Comparison of ENCODE assay signal across 8 mouse cellular contexts in the genomic region with DNA sequence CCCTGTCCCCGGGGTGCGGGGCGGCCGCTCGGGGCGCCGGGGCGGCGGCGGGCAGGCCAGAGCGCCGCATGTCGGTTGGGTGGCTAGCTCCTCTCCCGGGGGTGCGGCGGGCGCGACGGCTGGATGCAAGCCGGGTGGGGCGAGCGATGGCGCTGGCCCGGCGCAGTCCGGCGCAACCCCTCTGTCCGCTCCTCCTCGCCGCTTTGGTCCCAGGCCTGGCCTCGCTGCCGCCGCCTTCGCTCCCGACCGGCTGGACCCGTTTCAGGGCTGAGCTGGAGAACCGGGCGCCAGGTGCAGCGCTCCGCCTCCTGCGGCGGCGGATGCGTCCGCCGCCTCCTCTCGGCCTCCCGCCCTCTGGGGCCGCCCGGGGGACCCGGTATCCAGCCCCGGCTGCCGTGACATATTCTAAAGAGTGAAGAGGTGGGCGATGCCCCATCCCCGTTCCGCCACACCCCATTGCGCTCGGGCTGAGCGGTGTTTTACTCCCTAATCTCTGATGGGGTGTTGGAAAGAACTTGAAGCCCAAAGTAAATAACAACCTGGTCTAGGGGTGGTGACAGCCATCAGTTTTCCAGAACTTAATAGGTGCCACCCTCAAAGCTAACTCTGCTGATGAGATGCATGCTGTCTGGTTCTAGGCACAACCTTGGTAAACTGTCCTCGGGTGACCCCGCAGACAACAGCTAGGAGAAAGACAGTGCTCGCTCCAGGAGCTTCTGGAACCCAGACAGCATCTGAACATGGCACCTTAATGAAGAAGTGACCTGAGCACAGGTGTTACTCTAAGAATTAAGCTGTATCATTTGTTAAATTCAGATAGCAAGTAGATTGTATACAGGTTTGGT. TPM values are rescaled to one million over a fixed set of nuclear protein-coding genes. Genes with fewer than 3 reads are reported as not detected.
A peak's percentile ranks its signal among the peaks of the same experiment; 100 is the strongest.
DNase-seq lines count a peak whose midpoint lies in the region; ATAC-seq and TF ChIP-seq lines count a peak whose summit lies in the region.

A gene (minus strand): TSS at position 407 of the 845 bp plus-strand sequence.

- no peaks in the 10 kb centered on the region; the same call in 1 of the 2 replicates for H3K9me3 ChIP-seq in E14TG2a.4 (ENCODE audit: low read length)
- H3K9me3 ChIP-seq in forebrain, postnatal 0 days (ENCODE audit: low read length) = no peaks in the 10 kb centered on the region
- no peaks in the 10 kb centered on the region for H3K9me3 ChIP-seq in lung, embryonic 14.5 days (ENCODE audit: low read depth, low read length)
- H3K9me3 ChIP-seq in neural tube, embryonic 15.5 days (replicated peaks) = no peaks in the 10 kb centered on the region

- ATAC-seq in forebrain, postnatal 0 days = peak; percentile 79
- ATAC-seq in lung, embryonic 14.5 days (ENCODE audit: insufficient read depth) = peak; percentile 78
- peak; percentile 81 for ATAC-seq in neural tube, embryonic 15.5 days (ENCODE audit: low FRiP score)

- peak within 1 kb of the TSS; percentile 81 for H3K4me2 ChIP-seq in forebrain, postnatal 0 days (ENCODE audit: low read depth)
- peak within 1 kb of the TSS; percentile 94 for H3K4me2 ChIP-seq in lung, embryonic 14.5 days
- peak within 1 kb of the TSS; percentile 70 for H3K4me2 ChIP-seq in neural tube, embryonic 15.5 days

- peak within 1 kb of the TSS; percentile 92 for H3K27ac ChIP-seq in forebrain, postnatal 0 days (ENCODE audit: low read depth, low read length)
- H3K27ac ChIP-seq in lung, embryonic 14.5 days (ENCODE audit: low read depth) = 0 out of 2 replicates have a peak within 1 kb of the TSS, but pooled peaks have one; percentile 42
- H3K27ac ChIP-seq in neural tube, embryonic 15.5 days (replicated peaks) = peak within 1 kb of the TSS; percentile 91

- intact Hi-C loops in heart, postnatal 36 days (cut with DNase I) = loop anchor here (5.0 kb wide), 3 partner anchors 50 to 225 kb away; a partner anchor contains a TSS

- peaks cover 10% of the 10 kb centered on the region for H3K4me1 ChIP-seq in E14TG2a.4 (replicated peaks; ENCODE audit: low read depth, low read length)
- peaks cover 6% of the 10 kb centered on the region for H3K4me1 ChIP-seq in forebrain, postnatal 0 days (ENCODE audit: insufficient read depth)
- no peaks in the 10 kb centered on the region for H3K4me1 ChIP-seq in lung, embryonic 14.5 days (ENCODE audit: insufficient read depth)
- peaks cover 24% of the 10 kb centered on the region for H3K4me1 ChIP-seq in neural tube, embryonic 15.5 days

- peak within 1 kb of the TSS; percentile 95 for H3K9ac ChIP-seq in forebrain, postnatal 0 days
- H3K9ac ChIP-seq in lung, embryonic 14.5 days = peak within 1 kb of the TSS; percentile 70
- H3K9ac ChIP-seq in neural tube, embryonic 15.5 days (replicated peaks) = peak within 1 kb of the TSS; percentile 90

- TF ChIP-seq CTCF in E14TG2a.4 (conservative IDR thresholded peaks at IDR 0.05; ENCODE audit: low read length) = no peak
- TF ChIP-seq CTCF in forebrain, postnatal 0 days (IDR thresholded peaks at IDR 0.05; ENCODE audit: low read depth) = no peak
- no peak for TF ChIP-seq CTCF in lung, embryonic 14.5 days (IDR thresholded peaks at IDR 0.05; ENCODE audit: low read depth)

- H3K27me3 ChIP-seq in E14TG2a.4 (ENCODE audit: insufficient read depth, low read length) = peaks cover 57% of the 10 kb centered on the region
- no peaks in the 10 kb centered on the region for H3K27me3 ChIP-seq in forebrain, postnatal 0 days (ENCODE audit: insufficient read depth, low read length)
- H3K27me3 ChIP-seq in lung, embryonic 14.5 days (ENCODE audit: insufficient read depth, low read length) = 0 out of 2 replicates have a peak, but pooled peaks cover 8% of the 10 kb centered on the region
- no peaks in the 10 kb centered on the region for H3K27me3 ChIP-seq in neural tube, embryonic 15.5 days (replicated peaks)

- H3K4me3 ChIP-seq in E14TG2a.4 (replicated peaks; ENCODE audit: low read length) = peak within 1 kb of the TSS; percentile 87
- H3K4me3 ChIP-seq in forebrain, postnatal 0 days (ENCODE audit: low read depth, low read length) = peak within 1 kb of the TSS; percentile 93
- peak within 1 kb of the TSS; percentile 74 for H3K4me3 ChIP-seq in lung, embryonic 14.5 days (ENCODE audit: low read depth, low read length)
- peak within 1 kb of the TSS; percentile 80 for H3K4me3 ChIP-seq in neural tube, embryonic 15.5 days (replicated peaks)

- 2% methylated on average over 51 of the region's 63 CpGs for WGBS in forebrain, postnatal 0 days
- WGBS in lung, embryonic 14.5 days = 2% methylated on average over 52 of the region's 63 CpGs
- 1% methylated on average over 45 of the region's 63 CpGs for WGBS in neural tube, embryonic 15.5 days

- peak; percentile 76 for DNase-seq in cerebellum, adult 11 months
- peak; percentile 67 for DNase-seq in forebrain, postnatal 0 days
- peak; percentile 61 to 74 for DNase-seq in heart, postnatal 36 days
- DNase-seq in layer of hippocampus, adult 8-10 months (ENCODE audit: low spot score in 2 of 2) = peak in 1 of 2 experiments; percentile 39
- peak; percentile 62 for DNase-seq in lung, embryonic 14.5 days
- peak; percentile 27 for DNase-seq in testis, postnatal 14 days (ENCODE audit: low spot score)

- H3K36me3 ChIP-seq in E14TG2a.4 (ENCODE audit: insufficient read depth, low read length) = no peaks in the 10 kb centered on the region
- H3K36me3 ChIP-seq in forebrain, postnatal 0 days (ENCODE audit: insufficient read depth) = no peaks in the 10 kb centered on the region
- H3K36me3 ChIP-seq in lung, embryonic 14.5 days (ENCODE audit: insufficient read depth) = no peaks in the 10 kb centered on the region
- no peaks in the 10 kb centered on the region for H3K36me3 ChIP-seq in neural tube, embryonic 15.5 days

RNA-seq across cellular contexts. Expression of the gene that starts here (rescaled TPM):
- 38.1 and 45.0 TPM in 2 replicates for total RNA-seq in forebrain, postnatal 0 days (2014; rRNA removed)
- 6.5 and 9.6 TPM in 2 replicates for polyA plus RNA-seq in forebrain, postnatal 0 days (2015; fragmentation: Nextera tagmentation; extraction: Ambion mirVana)
- total RNA-seq in heart, postnatal 36 days (2021) = 10 to 100 TPM; 18.8 to 21.6 TPM
- 10 to 100 TPM; 78.0 to 94.4 (median 85.5) TPM for total RNA-seq in layer of hippocampus, adult 8-10 months (2022)
- polyA plus RNA-seq in lung, embryonic 14.5 days (2014; fragmentation: Nextera tagmentation; extraction: Ambion mirVana) = 3.1 and 3.9 TPM in 2 replicates
- 10.2 and 11.7 TPM in 2 replicates for polyA plus RNA-seq in neural tube, embryonic 15.5 days (2015; fragmentation: Nextera tagmentation; extraction: Ambion mirVana)

Comparison
In these comparisons a context has a peak if more than half of its experiments do, and no peak if none do; other contexts are left out.
1. H3K27ac ChIP-seq: peak in every context shown above with its lines; median percentile 92 in forebrain, postnatal 0 days; 91 in neural tube, embryonic 15.5 days; 42 in lung, embryonic 14.5 days.